Mouse (Mus musculus): ENCODE data around the gene Gm20843.
"Not testable (repeated sequence)": the region's sequence is repeated elsewhere in the genome, so short reads cannot be mapped to it uniquely, and the experiment has no call there.

Gene Gm20843

GRCm38 (mm10) chrY:72247018-72247417 is at the start of gene Gm20843:
TSS of gene Gm20843 (minus strand) at chrY:72247118.
- DNase-seq (ENCODE audit: low spot score in 2 of 2), result not testable (repeated sequence)
